Mouse (Mus musculus): ENCODE measurements around the gene Rnf187.

- TF ChIP-seq CTCF (IDR thresholded peaks at IDR 0.05) (0 out of 2 replicates have a peak, but pooled peaks have one; percentile 11), EP300 (IDR thresholded peaks at IDR 0.05) (no peak)
Observed at GRCm38 (mm10) chr11:58970831-58971530, 32.3 kb upstream of the Rnf187 start.

All from lung, postnatal 0 days (tissue).